Mouse (Mus musculus) layer of hippocampus, adult 8-10 months (tissue): ENCODE measurements around the gene Slco2b1. TPM values are rescaled to one million over a fixed set of nuclear protein-coding genes. Genes with fewer than 3 reads are reported as not detected.

ENCODE experiments used
- DNase-seq, 2 experiments: peaks; one replicate each; pipeline ENCODE4 v3.0.0; 2022; ENCODE audit warnings: low spot score in 2 of 2
- total RNA-seq, 4 experiments: library from RNA; stranded (reverse); gene quantifications; 2 replicates each; pipeline ENCODE4 v1.2.4; 2022

Gene Slco2b1
- total RNA-seq, 4 experiments from 2014 or later = 11.6 to 32.5 (median 21.0) TPM

DNA sequence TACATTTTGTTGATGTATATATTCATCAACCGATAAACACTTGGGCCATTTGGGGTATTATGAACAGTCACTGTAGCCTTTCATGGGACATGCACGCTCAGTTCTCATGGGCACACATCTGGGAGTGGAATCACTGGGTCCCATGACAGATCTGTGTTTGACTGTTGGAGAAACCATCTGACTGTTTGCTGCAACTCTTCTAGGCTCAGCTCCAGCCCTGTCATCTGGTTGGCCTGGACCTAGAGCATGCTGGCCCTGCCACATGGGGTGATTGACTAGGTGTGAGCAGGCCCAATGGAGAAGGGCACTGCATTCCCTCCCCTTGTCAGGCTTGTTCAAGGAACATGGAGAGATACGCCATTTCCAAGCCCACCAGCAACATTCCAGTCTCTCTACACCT is 17.2 kb downstream of the Slco2b1 start:
- no peak for DNase-seq

DNA sequence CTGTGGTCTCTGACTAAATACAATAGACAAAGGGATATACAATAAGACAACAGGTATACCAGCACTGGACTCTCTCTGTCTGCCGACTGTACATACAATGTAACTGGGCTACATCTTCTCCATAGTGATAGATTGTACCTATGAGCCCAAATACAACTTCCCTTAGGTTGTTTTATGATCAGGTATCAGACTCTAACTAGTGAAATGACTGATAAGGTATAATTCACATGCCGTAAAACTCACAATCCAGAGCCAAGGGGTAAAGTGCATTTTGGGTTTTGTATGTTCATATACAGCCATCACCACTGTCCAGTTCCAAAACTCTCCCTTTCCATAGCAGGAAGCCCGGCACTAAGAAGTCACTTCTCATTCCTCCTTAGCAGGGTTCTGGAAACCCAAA is 17.8 kb downstream of the Slco2b1 start:
- DNase-seq = no peak

DNA sequence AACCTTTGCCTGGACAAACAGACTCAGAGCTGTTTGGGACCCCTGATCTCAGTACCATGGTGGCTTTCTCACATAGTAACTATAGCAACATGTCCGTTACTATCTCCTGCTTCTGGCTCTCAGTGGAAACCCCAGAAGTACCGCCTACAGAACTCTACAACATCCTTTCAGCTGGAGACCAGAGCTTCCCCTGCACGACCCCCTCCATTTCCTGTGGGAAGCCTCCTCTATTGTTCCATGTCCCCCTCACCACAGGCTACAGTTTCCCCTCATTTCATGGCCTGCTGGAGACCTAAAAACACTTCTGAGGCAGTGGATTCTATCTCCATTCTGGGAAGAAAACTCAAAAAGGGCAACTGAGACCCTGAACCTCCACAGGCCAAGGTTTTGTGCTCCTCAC is 18.7 kb downstream of the Slco2b1 start:
- no peak for DNase-seq

GRCm38 (mm10) chr7:99690819-99691218 is 20.3 kb downstream of the Slco2b1 start:
- DNase-seq = no peak

DNA sequence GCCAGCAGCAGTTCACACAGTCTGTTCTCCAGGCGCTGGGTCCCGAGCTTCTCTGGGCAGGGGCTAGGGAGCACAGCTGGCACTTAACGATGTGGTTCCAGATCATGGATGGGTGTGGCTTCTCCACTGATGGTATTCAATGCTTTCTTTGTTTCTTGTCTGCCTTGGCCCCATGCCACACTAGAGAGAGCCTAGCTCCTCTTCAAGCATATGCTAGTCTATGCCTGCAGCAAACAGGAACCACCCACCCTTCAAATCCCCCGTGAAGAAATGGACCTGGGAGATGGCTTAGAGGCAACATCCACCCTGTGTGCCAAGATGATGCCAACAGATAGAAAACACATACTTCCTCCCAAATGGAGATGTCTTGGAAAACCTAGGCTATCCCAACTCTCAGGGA is 27.1 kb downstream of the Slco2b1 start:
- peak; percentile 44 to 50 for DNase-seq

DNA sequence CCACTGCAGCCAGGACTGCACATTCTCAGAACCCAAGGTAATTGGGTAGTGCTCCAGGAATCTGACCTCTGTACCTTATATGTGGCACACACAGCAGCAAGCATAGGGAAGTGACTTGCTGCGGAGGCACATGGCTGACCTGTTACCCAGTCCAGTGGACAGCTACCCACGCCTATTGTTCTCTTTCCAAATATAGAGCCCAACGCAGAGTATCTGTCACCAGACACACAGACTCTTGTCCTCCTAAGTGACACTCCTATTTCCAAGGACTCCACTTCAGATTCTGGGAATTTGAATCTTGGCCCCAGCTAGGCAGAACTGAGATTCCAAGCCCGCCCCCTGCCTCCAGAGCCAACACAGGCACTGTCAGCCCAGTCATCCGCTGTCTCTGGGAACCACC is 30.4 kb downstream of the Slco2b1 start:
- DNase-seq = no peak

DNA sequence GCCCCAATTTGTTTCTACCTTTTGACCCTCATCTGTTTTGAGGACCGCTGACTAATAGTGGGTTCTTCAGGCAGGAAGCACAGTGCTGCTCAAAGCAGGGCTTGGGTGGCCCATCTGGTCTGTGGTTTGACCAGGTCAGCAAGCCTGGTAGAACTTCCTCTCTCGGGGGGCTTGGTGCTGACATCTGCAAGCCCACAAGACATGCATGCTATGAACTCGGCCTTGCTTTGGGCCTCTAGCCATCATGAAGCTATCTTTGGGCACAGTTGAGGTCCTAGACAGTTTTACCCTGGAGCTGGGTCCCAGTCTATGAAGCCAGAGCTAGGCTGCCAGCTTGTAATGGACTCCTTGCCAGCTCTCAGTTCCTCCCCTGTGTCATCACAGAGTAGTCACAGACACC is 36.2 kb downstream of the Slco2b1 start:
- no peak for DNase-seq

GRCm38 (mm10) chr7:99674209-99674608 is 36.9 kb downstream of the Slco2b1 start:
- DNase-seq = no peak

GRCm38 (mm10) chr7:99673188-99673587 is 38.0 kb downstream of the Slco2b1 start:
- DNase-seq = no peak

DNA sequence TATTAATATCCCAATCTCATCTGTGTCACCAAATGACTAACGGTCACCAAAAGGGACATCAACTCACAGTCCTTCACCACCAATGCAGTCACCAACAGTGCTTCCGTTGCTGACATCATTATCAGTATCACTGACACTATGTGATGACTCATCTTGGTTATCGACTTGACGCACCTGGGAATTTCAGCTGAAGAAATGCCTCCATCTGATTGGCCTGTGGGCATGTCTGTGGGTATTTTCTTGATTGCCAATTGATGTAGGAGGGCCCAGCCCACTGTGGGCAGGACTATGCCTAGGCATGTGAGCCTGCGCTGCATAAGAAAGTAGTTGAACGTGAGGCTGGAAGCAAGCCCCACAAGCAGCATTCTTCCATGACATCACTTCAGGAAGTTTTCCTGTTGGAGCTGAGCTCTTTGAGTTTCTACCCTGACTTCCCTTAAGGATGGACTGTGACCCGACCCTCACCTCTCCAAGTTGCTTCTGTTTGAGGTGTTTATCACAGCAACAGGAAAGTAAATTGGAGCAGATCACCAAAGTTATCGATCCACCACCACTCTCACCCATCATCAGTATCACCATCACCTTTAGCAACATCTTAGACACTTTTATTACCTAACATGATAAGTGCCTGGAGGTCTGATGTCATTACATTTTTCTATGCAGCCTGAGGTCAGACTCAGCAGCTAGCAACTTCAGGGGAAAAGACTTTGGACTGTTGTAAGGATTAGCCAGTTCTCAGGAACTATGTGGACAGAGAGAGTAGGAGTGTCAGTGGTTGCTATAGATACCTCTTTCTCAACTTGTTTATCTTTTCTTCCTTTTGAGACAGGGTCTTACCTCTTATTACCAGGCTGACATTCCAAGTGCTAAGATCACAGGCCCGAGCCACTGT is 39.4 kb downstream of the Slco2b1 start:
- DNase-seq = no peak

GRCm38 (mm10) chr7:99670915-99671314 is 40.2 kb downstream of the Slco2b1 start:
- no peak for DNase-seq

GRCm38 (mm10) chr7:99668802-99669201 is 42.3 kb downstream of the Slco2b1 start:
- DNase-seq = peak; percentile 33 to 40

DNA sequence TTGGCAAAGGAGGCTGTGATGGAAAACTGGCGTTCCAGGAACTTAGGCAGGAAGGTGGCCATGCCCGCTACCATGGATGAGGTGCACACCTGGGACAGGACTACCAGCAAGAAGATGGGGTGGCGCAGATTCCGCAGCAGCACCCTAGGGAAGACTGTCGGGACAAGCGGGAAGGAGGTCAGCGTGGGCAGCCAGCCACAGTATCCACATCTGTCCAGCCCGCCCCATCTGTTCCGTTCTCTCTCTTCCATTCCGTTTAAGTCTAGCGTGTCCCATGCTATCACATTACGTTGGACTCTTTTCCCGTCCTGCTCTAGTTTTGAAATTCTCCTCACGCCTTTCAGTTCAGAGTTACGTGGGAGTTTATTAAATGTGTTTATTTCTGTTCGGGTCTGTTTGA is 44.0 kb downstream of the Slco2b1 start:
- no peak for DNase-seq

- DNase-seq = no peak
Observed at GRCm38 (mm10) chr7:99665731-99666452, 45.2 kb downstream of the Slco2b1 start.

- peak; percentile 36 to 39 for DNase-seq
Observed at GRCm38 (mm10) chr7:99664571-99665485, 46.3 kb downstream of the Slco2b1 start.

- no peak for DNase-seq
Observed at GRCm38 (mm10) chr7:99663507-99664220, 47.5 kb downstream of the Slco2b1 start.

- no peak for DNase-seq
Observed at GRCm38 (mm10) chr7:99662311-99662710, 48.8 kb downstream of the Slco2b1 start.

DNA sequence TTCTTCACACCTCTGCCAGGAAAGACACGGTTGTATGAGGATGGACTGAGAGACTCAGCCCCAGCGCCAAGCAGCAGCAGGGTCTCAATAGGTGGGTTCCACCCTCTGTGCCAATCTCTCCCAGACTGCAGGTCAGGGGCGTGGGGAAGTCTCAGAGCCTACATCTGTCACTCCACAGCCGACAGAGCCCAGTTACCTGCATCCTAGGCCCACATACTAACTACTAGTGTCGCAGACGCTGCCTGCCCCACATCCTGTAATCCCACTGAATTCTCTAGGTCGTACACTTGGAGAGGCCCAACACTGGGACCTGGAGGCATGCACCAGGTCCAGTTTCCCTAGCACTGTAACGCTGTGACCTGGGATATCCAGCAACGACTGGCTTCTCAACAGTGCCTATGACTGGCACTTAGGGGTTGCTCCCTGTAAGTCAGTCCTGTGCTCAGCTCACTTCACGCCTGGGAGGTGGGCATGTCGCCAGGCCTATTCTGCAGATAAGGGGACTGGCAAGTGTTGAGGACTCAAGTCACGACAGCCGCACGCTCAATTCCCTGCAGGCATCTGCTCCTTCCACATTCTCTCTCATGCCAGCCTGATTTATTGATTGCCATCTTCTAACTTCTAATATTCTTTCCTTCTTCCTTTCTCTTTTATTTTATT is 49.4 kb downstream of the Slco2b1 start:
- no peak for DNase-seq

GRCm38 (mm10) chr7:99661071-99661470 is 50.1 kb downstream of the Slco2b1 start:
- DNase-seq = no peak

DNA sequence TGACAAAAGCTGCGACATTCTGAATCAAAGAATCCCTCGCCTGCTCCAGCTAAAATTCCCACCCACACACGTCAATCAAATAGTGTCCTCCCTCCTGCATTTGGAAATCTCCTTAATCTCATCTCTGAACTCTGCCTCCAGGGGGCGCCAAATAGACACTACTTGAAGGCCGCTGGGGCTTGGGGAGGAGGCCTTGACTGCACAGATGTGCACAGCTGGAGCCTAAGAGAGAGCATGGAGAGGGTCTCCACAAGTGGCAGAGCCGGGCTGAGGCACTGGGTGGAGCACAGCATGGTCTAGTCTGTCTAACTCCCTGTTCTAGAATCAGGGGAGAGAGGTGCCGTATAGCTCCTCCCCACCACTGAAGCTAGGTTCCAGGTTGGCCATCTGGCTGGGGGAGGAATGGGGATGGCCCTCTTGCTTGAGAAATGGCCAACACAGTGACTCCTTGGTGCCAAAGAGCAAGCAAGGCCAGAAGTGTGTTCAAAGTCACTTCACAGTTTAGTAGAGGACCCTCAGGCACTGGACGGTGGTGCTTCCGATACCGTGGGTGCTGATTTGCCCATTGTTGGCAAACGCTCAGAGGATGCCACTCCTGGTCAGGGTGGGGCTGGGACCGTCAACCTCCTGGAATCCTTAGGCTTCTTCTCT is 51.6 kb downstream of the Slco2b1 start:
- peak; percentile 55 to 78 for DNase-seq
